Mouse (Mus musculus) ES-E14 (cell line): Measurements from ENCODE around the gene Pstpip1.

Experiments used
- CHD2 ChIP-seq: IDR thresholded peaks from 2 replicates; pipeline ENCODE4 v1.6.1; 2014; ENCODE audit warnings: mild to moderate bottlenecking, low read depth, low read length, inconsistent platforms
- MAFK ChIP-seq: IDR thresholded peaks from 2 replicates; pipeline ENCODE4 v1.6.1; 2014; ENCODE audit warnings: mild to moderate bottlenecking, low read depth, low read length, inconsistent platforms; ENCODE audit not compliant: insufficient read depth
- ZC3H11A ChIP-seq: IDR thresholded peaks from 2 replicates; pipeline ENCODE4 v1.6.1; 2012; ENCODE audit warnings: low read depth, mild to moderate bottlenecking, inconsistent platforms, low read length, borderline replicate concordance
- ZNF384 ChIP-seq: IDR thresholded peaks from 2 replicates; pipeline ENCODE4 v1.6.1; 2012; ENCODE audit warnings: low read depth, low read length, inconsistent platforms

DNA sequence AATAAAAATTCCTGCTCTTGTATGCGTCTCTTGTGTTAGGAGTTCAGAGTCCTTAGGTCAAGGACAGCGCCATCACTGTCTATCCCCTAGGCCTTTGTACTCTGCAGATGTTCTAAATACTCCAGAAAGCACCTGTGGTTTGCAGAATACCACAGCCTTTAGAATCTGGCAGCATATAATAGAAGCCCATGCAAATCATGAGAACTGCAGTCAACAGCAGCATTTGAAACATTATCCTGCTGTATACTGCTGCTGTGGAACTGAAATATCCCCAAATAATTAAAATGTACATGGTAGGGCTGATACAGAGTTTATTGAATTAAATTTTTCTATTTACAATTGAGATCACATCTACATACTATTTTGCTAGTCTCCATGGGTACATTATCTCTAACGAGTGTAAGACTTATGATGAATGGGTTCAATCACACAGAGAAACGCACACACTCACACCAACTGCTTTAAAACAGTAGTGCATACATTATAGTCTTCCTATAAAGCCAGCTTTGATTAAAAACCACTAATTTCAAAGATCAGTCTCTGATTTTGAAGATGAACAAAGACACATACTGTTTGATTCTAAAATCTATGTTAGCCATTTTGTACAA, 45.9 kb downstream of the Pstpip1 start:
- TF ChIP-seq CHD2 (no peak), ZC3H11A (no peak), MAFK (no peak), ZNF384 (no peak)
